24 mouse cellular contexts compared by ENCODE assay signal in genomic region chr6:66965203-66965602, GRCm38 (mm10).
DNase-seq lines count a peak whose midpoint lies in the region; ATAC-seq and TF ChIP-seq lines count a peak whose summit lies in the region.
"Had no signal": no experiment of that assay in that cellular context is flagged by ENCODE, and none has a peak within 500 bp of the region (broad histone marks: within the 10 kb centered on the region; RNA-seq: fewer than 3 reads in every experiment).

No protein-coding gene starts in this region.

- H3K4me2 ChIP-seq in liver, embryonic 12.5 days = no peak overlapping the region
- no peak overlapping the region for H3K4me2 ChIP-seq in lung, embryonic 15.5 days
- no peak overlapping the region for H3K4me2 ChIP-seq in forebrain, embryonic 14.5 days (ENCODE audit: low read length)
- H3K4me2 ChIP-seq: embryonic facial prominence, embryonic 13.5 days; embryonic facial prominence, embryonic 15.5 days; forebrain, embryonic 12.5 days; forebrain, embryonic 15.5 days had no signal

- H3K36me3 ChIP-seq in liver, embryonic 12.5 days = no peaks in the 10 kb centered on the region
- no peaks in the 10 kb centered on the region for H3K36me3 ChIP-seq in lung, embryonic 15.5 days
- H3K36me3 ChIP-seq in forebrain, embryonic 14.5 days (ENCODE audit: control insufficient read depth, insufficient read depth, low read length) = no peaks in the 10 kb centered on the region
- H3K36me3 ChIP-seq: forebrain, embryonic 10.5 days; forebrain, embryonic 12.5 days; forebrain, embryonic 15.5 days had no signal

- DNase-seq in liver = no peak
- no peak for DNase-seq in lung, adult 2 months
- peak; percentile 48 for DNase-seq in lung, postnatal 25 days (ENCODE audit: low spot score)
- no peak for DNase-seq in lung, postnatal 4 days
- DNase-seq in lung, postnatal 36 days = peak; percentile 53
- no peak for DNase-seq in forebrain, embryonic 14.5 days (ENCODE audit: low spot score)
- DNase-seq: adrenal gland, adult 2 months; adrenal gland, postnatal 10 days; adrenal gland, postnatal 25 days; cerebellum, adult 11 months; cerebellum, adult 18-20 months; cerebellum, adult 8-10 months; cerebellum, adult 9-11 months; cerebellum, postnatal 14 days; cerebellum, postnatal 36 days; embryo, embryonic 11 days had no signal

- no peak for ATAC-seq in liver, embryonic 12.5 days
- ATAC-seq in lung, embryonic 15.5 days (ENCODE audit: borderline replicate concordance, extremely low read depth, low FRiP score, low TSS enrichment) = no peak
- ATAC-seq in forebrain, embryonic 14.5 days = no peak
- ATAC-seq: forebrain, embryonic 15.5 days had no signal

- 83% methylated on average over 4 of the region's 4 CpGs for WGBS in liver, embryonic 12.5 days (ENCODE audit: insufficient replicate concordance)
- WGBS in lung, embryonic 15.5 days = 59% methylated on average over 4 of the region's 4 CpGs
- WGBS in lung, adult 2 months = 41% methylated on average over 4 of the region's 4 CpGs
- WGBS in forebrain, embryonic 14.5 days = 90% methylated on average over 4 of the region's 4 CpGs

- no peaks in the 10 kb centered on the region for H3K9me3 ChIP-seq in liver, embryonic 12.5 days (replicated peaks)
- no peaks in the 10 kb centered on the region for H3K9me3 ChIP-seq in lung, embryonic 15.5 days
- H3K9me3 ChIP-seq in forebrain, embryonic 14.5 days (replicated peaks; ENCODE audit: control insufficient read depth, low read length) = no peaks in the 10 kb centered on the region
- H3K9me3 ChIP-seq: embryonic facial prominence, embryonic 13.5 days; embryonic facial prominence, embryonic 15.5 days; forebrain, embryonic 10.5 days; forebrain, embryonic 12.5 days; forebrain, embryonic 15.5 days had no signal

- H3K4me3 ChIP-seq in liver, embryonic 12.5 days = no peak overlapping the region
- no peak overlapping the region for H3K4me3 ChIP-seq in lung, embryonic 15.5 days
- no peak overlapping the region for H3K4me3 ChIP-seq in lung, adult 2 months (replicated peaks; ENCODE audit: extremely low read depth, low read depth, low read length)
- no peak overlapping the region for H3K4me3 ChIP-seq in forebrain, embryonic 14.5 days (ENCODE audit: low read depth, low read length)
- H3K4me3 ChIP-seq: embryonic facial prominence, embryonic 13.5 days; embryonic facial prominence, embryonic 15.5 days; erythroblast, embryonic 14.5 days; forebrain, embryonic 10.5 days; forebrain, embryonic 12.5 days; forebrain, embryonic 15.5 days had no signal

- no peaks in the 10 kb centered on the region for H3K27me3 ChIP-seq in liver, embryonic 12.5 days (replicated peaks)
- H3K27me3 ChIP-seq in lung, embryonic 15.5 days = no peaks in the 10 kb centered on the region
- H3K27me3 ChIP-seq in forebrain, embryonic 14.5 days (replicated peaks; ENCODE audit: control insufficient read depth, insufficient read depth, low read length) = no peaks in the 10 kb centered on the region
- H3K27me3 ChIP-seq: embryonic facial prominence, embryonic 13.5 days; embryonic facial prominence, embryonic 15.5 days; forebrain, embryonic 12.5 days; forebrain, embryonic 15.5 days had no signal

- no peak overlapping the region for H3K9ac ChIP-seq in liver, embryonic 12.5 days
- H3K9ac ChIP-seq in lung, embryonic 15.5 days = no peak overlapping the region
- H3K9ac ChIP-seq in forebrain, embryonic 14.5 days (ENCODE audit: low read length) = no peak overlapping the region
- H3K9ac ChIP-seq: embryonic facial prominence, embryonic 13.5 days; embryonic facial prominence, embryonic 15.5 days; forebrain, embryonic 12.5 days; forebrain, embryonic 15.5 days had no signal

- H3K27ac ChIP-seq in liver, embryonic 12.5 days = 0 out of 2 replicates have a peak overlapping the region, but pooled peaks have one; percentile 5
- 0 out of 2 replicates have a peak overlapping the region, but pooled peaks have one; percentile 3 for H3K27ac ChIP-seq in lung, embryonic 15.5 days
- H3K27ac ChIP-seq in forebrain, embryonic 14.5 days (ENCODE audit: low read depth, low read length) = no peak overlapping the region
- H3K27ac ChIP-seq: embryonic facial prominence, embryonic 13.5 days; embryonic facial prominence, embryonic 15.5 days; forebrain, embryonic 12.5 days; forebrain, embryonic 15.5 days had no signal

- no peak for TF ChIP-seq CTCF in lung, adult 2 months (IDR thresholded peaks at IDR 0.05; ENCODE audit: insufficient read depth, low read length)

- TF ChIP-seq POLR2A in lung, adult 2 months (IDR thresholded peaks at IDR 0.05; ENCODE audit: borderline replicate concordance, extremely low read depth, low read depth, low read length) = no peak

- peaks cover 37% of the 10 kb centered on the region for H3K4me1 ChIP-seq in liver, embryonic 12.5 days
- peaks cover 26% of the 10 kb centered on the region for H3K4me1 ChIP-seq in lung, embryonic 15.5 days
- H3K4me1 ChIP-seq in lung, adult 2 months (ENCODE audit: control insufficient read depth, insufficient read depth, low read length) = peaks cover 31% of the 10 kb centered on the region
- H3K4me1 ChIP-seq in forebrain, embryonic 14.5 days (ENCODE audit: control insufficient read depth, insufficient read depth, low read length) = peaks cover 6% of the 10 kb centered on the region; the same call in 1 of the 2 replicates
- H3K4me1 ChIP-seq: embryonic facial prominence, embryonic 13.5 days; embryonic facial prominence, embryonic 15.5 days had no signal

Comparison
In these comparisons a context has a peak if more than half of its experiments do, and no peak if none do; other contexts are left out.
1. DNase-seq: peak in lung, postnatal 25 days (single experiment) and lung, postnatal 36 days (single experiment); none in liver (single experiment), lung, adult 2 months (single experiment), lung, postnatal 4 days (0 of 2) and forebrain, embryonic 14.5 days (single experiment).